Mouse (Mus musculus): ENCODE data around the gene Maml2. TPM values are rescaled to one million over a fixed set of nuclear protein-coding genes. Genes with fewer than 3 reads are reported as not detected.
A peak's percentile ranks its signal among the peaks of the same experiment; 100 is the strongest.

Maml2 gene
- polyA plus RNA-seq, 1 experiment from 2014 or later = 4.3 TPM

- peaks cover 2% of the 10 kb centered on the region; the same call in 1 of the 2 replicates for H3K4me1 ChIP-seq (replicated peaks; ENCODE audit: control insufficient read depth, insufficient read depth)
- DNase-seq (ENCODE audit: low spot score) = no peak
- TF ChIP-seq CTCF (IDR thresholded peaks at IDR 0.05; ENCODE audit: low read depth) (no peak), EP300 (optimal IDR thresholded peaks at IDR 0.05) (no peak)
- H3K27ac ChIP-seq (replicated peaks) = no peak overlapping the region
- H3K4me3 ChIP-seq (ENCODE audit: low read depth, low read length) = no peak overlapping the region
- H3K4me2 ChIP-seq (replicated peaks; ENCODE audit: low read depth) = no peak overlapping the region
- WGBS = 91% methylated on average over 2 of the region's 2 CpGs
- H3K36me3 ChIP-seq (ENCODE audit: control insufficient read depth, insufficient read depth, low read length) = no peaks in the 10 kb centered on the region
- no peak for ATAC-seq (ENCODE audit: low FRiP score, low TSS enrichment)
- no peaks in the 10 kb centered on the region; the same call in 1 of the 2 replicates for H3K27me3 ChIP-seq (ENCODE audit: control insufficient read depth, insufficient read depth, low read length)
- H3K9me3 ChIP-seq (ENCODE audit: control insufficient read depth, low read length) = no peaks in the 10 kb centered on the region
- H3K9ac ChIP-seq (ENCODE audit: low read length) = no peak overlapping the region
Observed at GRCm38 (mm10) chr9:13493746-13494145, 196.0 kb downstream of the Maml2 start.

GRCm38 (mm10) chr9:13495530-13495929, 197.8 kb downstream of the Maml2 start:
- Histone ChIP-seq H3K4me3 (ENCODE audit: low read depth, low read length) (no peak overlapping the region), H3K27me3 (ENCODE audit: control insufficient read depth, insufficient read depth, low read length) (no peaks in the 10 kb centered on the region; the same call in 1 of the 2 replicates), H3K4me2 (replicated peaks; ENCODE audit: low read depth) (no peak overlapping the region), H3K36me3 (ENCODE audit: control insufficient read depth, insufficient read depth, low read length) (no peaks in the 10 kb centered on the region), H3K9ac (ENCODE audit: low read length) (no peak overlapping the region), H3K9me3 (ENCODE audit: control insufficient read depth, low read length) (no peaks in the 10 kb centered on the region), H3K4me1 (replicated peaks; ENCODE audit: control insufficient read depth, insufficient read depth) (peaks cover 2% of the 10 kb centered on the region; the same call in 1 of the 2 replicates), H3K27ac (replicated peaks) (no peak overlapping the region)
- TF ChIP-seq EP300 (optimal IDR thresholded peaks at IDR 0.05) (no peak), CTCF (IDR thresholded peaks at IDR 0.05; ENCODE audit: low read depth) (no peak)
- DNase-seq (ENCODE audit: low spot score) (no peak), ATAC-seq (ENCODE audit: low FRiP score, low TSS enrichment) (no peak)

- H3K4me2 ChIP-seq (replicated peaks; ENCODE audit: low read depth) = no peak overlapping the region
- ATAC-seq (ENCODE audit: low FRiP score, low TSS enrichment) = no peak
- peaks cover 2% of the 10 kb centered on the region; the same call in 1 of the 2 replicates for H3K4me1 ChIP-seq (replicated peaks; ENCODE audit: control insufficient read depth, insufficient read depth)
- no peak overlapping the region for H3K4me3 ChIP-seq (ENCODE audit: low read depth, low read length)
- no peaks in the 10 kb centered on the region for H3K36me3 ChIP-seq (ENCODE audit: control insufficient read depth, insufficient read depth, low read length)
- H3K9ac ChIP-seq (ENCODE audit: low read length) = no peak overlapping the region
- TF ChIP-seq EP300 (optimal IDR thresholded peaks at IDR 0.05) = no peak
- no peak for TF ChIP-seq CTCF (IDR thresholded peaks at IDR 0.05; ENCODE audit: low read depth)
- 71% methylated on average over 3 of the region's 3 CpGs for WGBS
- H3K27ac ChIP-seq (replicated peaks) = no peak overlapping the region; the same call in 1 of the 2 replicates
- no peaks in the 10 kb centered on the region for H3K9me3 ChIP-seq (ENCODE audit: control insufficient read depth, low read length)
- no peak for DNase-seq (ENCODE audit: low spot score)
- no peaks in the 10 kb centered on the region; the same call in 1 of the 2 replicates for H3K27me3 ChIP-seq (ENCODE audit: control insufficient read depth, insufficient read depth, low read length)
Observed at GRCm38 (mm10) chr9:13497016-13497415, 199.3 kb downstream of the Maml2 start.

GRCm38 (mm10) chr9:13497690-13498333, 200.1 kb downstream of the Maml2 start:
- Histone ChIP-seq H3K9me3 (ENCODE audit: control insufficient read depth, low read length) (no peaks in the 10 kb centered on the region), H3K9ac (ENCODE audit: low read length) (no peak overlapping the region), H3K27ac (replicated peaks) (peak overlapping the region; percentile 20), H3K4me2 (replicated peaks; ENCODE audit: low read depth) (no peak overlapping the region), H3K27me3 (ENCODE audit: control insufficient read depth, insufficient read depth, low read length) (no peaks in the 10 kb centered on the region; the same call in 1 of the 2 replicates), H3K4me3 (ENCODE audit: low read depth, low read length) (no peak overlapping the region), H3K4me1 (replicated peaks; ENCODE audit: control insufficient read depth, insufficient read depth) (peaks cover 2% of the 10 kb centered on the region; the same call in 1 of the 2 replicates), H3K36me3 (ENCODE audit: control insufficient read depth, insufficient read depth, low read length) (no peaks in the 10 kb centered on the region)
- ATAC-seq (ENCODE audit: low FRiP score, low TSS enrichment) = peak; percentile 64; the same call in 1 of the 2 replicates
- TF ChIP-seq CTCF (IDR thresholded peaks at IDR 0.05; ENCODE audit: low read depth) (no peak), EP300 (optimal IDR thresholded peaks at IDR 0.05) (no peak)
- WGBS = 39% methylated on average over 7 of the region's 7 CpGs
- peak; percentile 18 for DNase-seq (ENCODE audit: low spot score)

GRCm38 (mm10) chr9:13500045-13500444, 202.3 kb downstream of the Maml2 start:
- 65% methylated on average over 5 of the region's 5 CpGs for WGBS
- Histone ChIP-seq H3K4me1 (replicated peaks; ENCODE audit: control insufficient read depth, insufficient read depth) (peaks cover 2% of the 10 kb centered on the region; the same call in 1 of the 2 replicates), H3K4me3 (ENCODE audit: low read depth, low read length) (no peak overlapping the region), H3K9me3 (ENCODE audit: control insufficient read depth, low read length) (no peaks in the 10 kb centered on the region), H3K36me3 (ENCODE audit: control insufficient read depth, insufficient read depth, low read length) (no peaks in the 10 kb centered on the region), H3K9ac (ENCODE audit: low read length) (no peak overlapping the region), H3K4me2 (replicated peaks; ENCODE audit: low read depth) (no peak overlapping the region), H3K27ac (replicated peaks) (no peak overlapping the region), H3K27me3 (ENCODE audit: control insufficient read depth, insufficient read depth, low read length) (no peaks in the 10 kb centered on the region)
- no peak for ATAC-seq (ENCODE audit: low FRiP score, low TSS enrichment)
- no peak for DNase-seq (ENCODE audit: low spot score)
- TF ChIP-seq CTCF (IDR thresholded peaks at IDR 0.05; ENCODE audit: low read depth) (no peak), EP300 (optimal IDR thresholded peaks at IDR 0.05) (no peak)

GRCm38 (mm10) chr9:13505024-13505423, 207.3 kb downstream of the Maml2 start:
- Histone ChIP-seq H3K27me3 (ENCODE audit: control insufficient read depth, insufficient read depth, low read length) (no peaks in the 10 kb centered on the region), H3K9me3 (ENCODE audit: control insufficient read depth, low read length) (no peaks in the 10 kb centered on the region), H3K9ac (ENCODE audit: low read length) (no peak overlapping the region), H3K36me3 (ENCODE audit: control insufficient read depth, insufficient read depth, low read length) (no peaks in the 10 kb centered on the region), H3K4me1 (replicated peaks; ENCODE audit: control insufficient read depth, insufficient read depth) (no peaks in the 10 kb centered on the region), H3K4me3 (ENCODE audit: low read depth, low read length) (no peak overlapping the region), H3K4me2 (replicated peaks; ENCODE audit: low read depth) (no peak overlapping the region), H3K27ac (replicated peaks) (no peak overlapping the region)
- WGBS = 69% methylated on average over 4 of the region's 4 CpGs
- TF ChIP-seq CTCF (IDR thresholded peaks at IDR 0.05; ENCODE audit: low read depth) = no peak
- TF ChIP-seq EP300 (optimal IDR thresholded peaks at IDR 0.05) = no peak
- DNase-seq (ENCODE audit: low spot score) = no peak
- no peak for ATAC-seq (ENCODE audit: low FRiP score, low TSS enrichment)

Data from stomach, postnatal 0 days (tissue).